Mouse (Mus musculus) myocyte (in vitro differentiated cells): Measurements from ENCODE around the gene Emp2.

Source experiments
- CEBPB ChIP-seq: IDR thresholded peaks from 2 replicates; pipeline ENCODE4 v1.6.1; 2011; ENCODE audit warnings: mild to moderate bottlenecking, moderate library complexity; ENCODE audit not compliant: poor library complexity, insufficient read depth, severe bottlenecking
- E2F4 ChIP-seq: IDR thresholded peaks from one replicate; pipeline ENCODE4 v1.6.1; 2011; ENCODE audit warnings: mild to moderate bottlenecking, control low read depth, moderate library complexity; ENCODE audit not compliant: insufficient read depth
- POLR2A ChIP-seq: IDR thresholded peaks from one replicate; pipeline ENCODE4 v1.6.1; 2011; ENCODE audit warnings: low read depth, mild to moderate bottlenecking, control low read depth, moderate library complexity; ENCODE audit not compliant: insufficient read length
- POLR2AphosphoS2 ChIP-seq: IDR thresholded peaks from one replicate; pipeline ENCODE4 v1.6.1; 2011; ENCODE audit warnings: low read depth, control low read depth; ENCODE audit not compliant: insufficient read length
- REST ChIP-seq: IDR thresholded peaks from one replicate; pipeline ENCODE4 v1.6.1; 2011; ENCODE audit warnings: mild to moderate bottlenecking, control low read depth, moderate library complexity; ENCODE audit not compliant: insufficient read depth, insufficient read length
- TCF12 ChIP-seq: IDR thresholded peaks from one replicate; pipeline ENCODE4 v1.6.1; 2011; ENCODE audit warnings: mild to moderate bottlenecking, control low read depth; ENCODE audit not compliant: poor library complexity, insufficient read depth, severe bottlenecking
- USF1 ChIP-seq: IDR thresholded peaks from one replicate; pipeline ENCODE4 v1.6.1; 2011; ENCODE audit warnings: low read depth, mild to moderate bottlenecking, control low read depth, moderate library complexity

- no peak for TF ChIP-seq TCF12
- no peak for TF ChIP-seq CEBPB
- no peak for TF ChIP-seq USF1
- TF ChIP-seq E2F4: no peak
- TF ChIP-seq POLR2A: no peak
- no peak for TF ChIP-seq REST
- no peak for TF ChIP-seq POLR2AphosphoS2
Observed at GRCm38 (mm10) chr16:10316493-10317196, 2.9 kb upstream of the Emp2 start.
